ENCODE assay signal across 14 mouse cellular contexts in the genomic region with DNA sequence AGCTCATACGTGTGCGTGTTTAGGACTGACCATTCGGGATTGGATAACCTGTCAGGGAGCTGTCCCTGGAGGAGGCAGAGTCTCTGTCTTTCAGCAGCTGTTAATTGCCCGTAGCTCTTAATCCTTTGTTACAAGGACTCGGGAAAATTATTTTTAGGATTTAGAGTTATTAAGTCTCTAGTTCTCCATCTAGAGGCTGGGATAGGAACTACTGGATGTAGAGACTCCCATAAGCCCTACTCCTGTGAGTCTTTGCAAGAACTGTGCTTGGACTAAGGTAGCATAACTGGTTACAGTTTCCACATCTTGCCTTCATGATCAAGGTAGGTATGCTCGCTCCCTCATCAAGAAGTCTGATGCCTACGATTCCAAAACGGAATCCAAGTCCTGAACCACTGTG.
A peak's percentile ranks its signal among the peaks of the same experiment; 100 is the strongest.
DNase-seq lines count a peak whose midpoint lies in the region; TF ChIP-seq lines count a peak whose summit lies in the region.
"Had no signal": no experiment of that assay in that cellular context is flagged by ENCODE, and none has a peak within 500 bp of the region (broad histone marks: within the 10 kb centered on the region; RNA-seq: fewer than 3 reads in every experiment).

No protein-coding gene starts in this region.

- no peaks in the 10 kb centered on the region for H3K79me2 ChIP-seq in CH12.LX (replicated peaks; ENCODE audit: control insufficient read depth, extremely low read depth, insufficient read depth, poor library complexity, severe bottlenecking)

- TF ChIP-seq POLR2A in CH12.LX (IDR thresholded peaks at IDR 0.05; ENCODE audit: low read depth, low read length) = no peak

- no peaks in the 10 kb centered on the region for H3K36me3 ChIP-seq in CH12.LX (replicated peaks in 1 of 2; ENCODE audit: control insufficient read depth in 1 of 2, insufficient read depth in 1 of 2, low read length in 1 of 2)
- H3K36me3 ChIP-seq: forebrain, embryonic 15.5 days had no signal

- H3K4me2 ChIP-seq in CH12.LX (ENCODE audit: insufficient read depth, low read depth, poor library complexity, severe bottlenecking) = 0 out of 2 replicates have a peak overlapping the region, but pooled peaks have one; percentile 6
- H3K4me2 ChIP-seq: forebrain, embryonic 15.5 days had no signal

- TF ChIP-seq RAD21 in CH12.LX (IDR thresholded peaks at IDR 0.05; ENCODE audit: low read depth, low read length) = peak; percentile 23

- peak; percentile 52 for DNase-seq in gastrocnemius, adult 18-20 months (ENCODE audit: low spot score)
- no peak for DNase-seq in gastrocnemius, postnatal 10 days
- peak; percentile 35 for DNase-seq in layer of hippocampus, adult 9-10 months (ENCODE audit: low spot score)
- DNase-seq in layer of hippocampus, postnatal 10 days (ENCODE audit: low spot score in 2 of 2) = no peak
- no peak for DNase-seq in CH12.LX (ENCODE audit: extremely low read depth)
- peak; percentile 74 for DNase-seq in brain, adult 2 months (ENCODE audit: low read depth, low spot score)
- DNase-seq in adrenal gland, postnatal 36 days = no peak
- DNase-seq in urinary bladder, adult 18-20 months (ENCODE audit: low spot score in 2 of 2) = no peak
- DNase-seq: adrenal gland, postnatal 25 days; cerebellum, postnatal 25 days; kidney, postnatal 4 days; right cerebral cortex, postnatal 25 days had no signal

- peaks cover 0 to 5% of the 10 kb centered on the region in 2 experiments; a peak in 1 of 4 replicates for H3K4me1 ChIP-seq in CH12.LX (ENCODE audit: control insufficient read depth in 1 of 2, insufficient read depth in 2 of 2)

- no peak overlapping the region for H3K27ac ChIP-seq in CH12.LX (ENCODE audit: insufficient read depth, low read depth)
- H3K27ac ChIP-seq: forebrain, embryonic 15.5 days had no signal

- no peak overlapping the region for H3K9ac ChIP-seq in CH12.LX (ENCODE audit: insufficient read depth, low read depth)
- H3K9ac ChIP-seq: forebrain, embryonic 15.5 days had no signal

- no peak overlapping the region for H3K4me3 ChIP-seq in CH12.LX (replicated peaks in 1 of 3; ENCODE audit: low read depth in 2 of 3, low read length in 2 of 3, poor library complexity in 1 of 3)
- H3K4me3 ChIP-seq: forebrain, embryonic 15.5 days; myocyte had no signal

- no peaks in the 10 kb centered on the region for H3K9me3 ChIP-seq in CH12.LX (replicated peaks; ENCODE audit: low read length)
- H3K9me3 ChIP-seq: forebrain, embryonic 15.5 days had no signal

- dilution Hi-C loops in CH12.LX (cut with MboI; ENCODE audit: extremely low pct_ligation_motif_present, extremely low pct_unique_long_range_greater_than_20kb, low sequenced_read_pairs) = no loop called here

- peaks cover 5% of the 10 kb centered on the region for H3K27me3 ChIP-seq in CH12.LX (replicated peaks)
- H3K27me3 ChIP-seq: forebrain, embryonic 15.5 days had no signal

- in situ Hi-C loops in CH12.LX (cut with MboI; ENCODE audit: low pct_ligation_motif_present, low pct_unique_long_range_greater_than_20kb, low sequenced_read_pairs) = no loop called here

- peak; percentile 45 to 48 for TF ChIP-seq CTCF in CH12.LX (conservative IDR thresholded peaks at IDR 0.05 in 1 of 2, IDR thresholded peaks at IDR 0.05 in 1 of 2; ENCODE audit: low read depth in 2 of 2, low read length in 2 of 2)

- TF ChIP-seq EP300 in CH12.LX (IDR thresholded peaks at IDR 0.05; ENCODE audit: low read length) = no peak

TF ChIP-seq in CH12.LX, 34 proteins besides CTCF, POLR2A, EP300 and RAD21:
- peak; percentile 32 for TF ChIP-seq SMC3 (IDR thresholded peaks at IDR 0.05; ENCODE audit: low read depth, low read length)
- TF ChIP-seq ZC3H11A (IDR thresholded peaks at IDR 0.05; ENCODE audit: low read depth, low read length) = no peak

Comparison
In these comparisons a context has a peak if more than half of its experiments do, and no peak if none do; other contexts are left out.
1. DNase-seq: peak in gastrocnemius, adult 18-20 months (single experiment), layer of hippocampus, adult 9-10 months (single experiment) and brain, adult 2 months (single experiment); none in gastrocnemius, postnatal 10 days (single experiment), layer of hippocampus, postnatal 10 days (0 of 2), CH12.LX (single experiment), adrenal gland, postnatal 36 days (0 of 2) and urinary bladder, adult 18-20 months (0 of 2).